Mouse (Mus musculus) liver, embryonic 14.5 days (tissue): ENCODE data around the gene Trim14.

Experiments
- CTCF ChIP-seq: IDR thresholded peaks from 2 replicates; pipeline ENCODE4 v1.5.1; 2016; ENCODE audit warnings: antibody characterized with exemption, low read depth, control low read depth
- EP300 ChIP-seq: IDR thresholded peaks from 2 replicates; pipeline ENCODE4 v1.6.1; 2016; ENCODE audit warnings: antibody characterized with exemption, low read depth

- TF ChIP-seq CTCF (no peak), EP300 (no peak)
Measured at GRCm38 (mm10) chr4:46560069-46560705, 24.2 kb upstream of the Trim14 start.
